Mouse (Mus musculus) retina, adult 2 months (tissue): ENCODE measurements at regions not wholly inside any gene's neighbourhood (a gene's known extent, or its start where the extent isn't known, plus 50 kb on each side); places are given as distances from the start of the nearest gene placed in this dataset.
"Not testable (repeated sequence)": the region's sequence is repeated elsewhere in the genome, so short reads cannot be mapped to it uniquely, and the experiment has no call there.

Experiments used
- DNase-seq: peaks from one replicate; pipeline ENCODE4 v3.0.0-alpha.2; 2012; ENCODE audit warnings: low read depth, low spot score

DNA sequence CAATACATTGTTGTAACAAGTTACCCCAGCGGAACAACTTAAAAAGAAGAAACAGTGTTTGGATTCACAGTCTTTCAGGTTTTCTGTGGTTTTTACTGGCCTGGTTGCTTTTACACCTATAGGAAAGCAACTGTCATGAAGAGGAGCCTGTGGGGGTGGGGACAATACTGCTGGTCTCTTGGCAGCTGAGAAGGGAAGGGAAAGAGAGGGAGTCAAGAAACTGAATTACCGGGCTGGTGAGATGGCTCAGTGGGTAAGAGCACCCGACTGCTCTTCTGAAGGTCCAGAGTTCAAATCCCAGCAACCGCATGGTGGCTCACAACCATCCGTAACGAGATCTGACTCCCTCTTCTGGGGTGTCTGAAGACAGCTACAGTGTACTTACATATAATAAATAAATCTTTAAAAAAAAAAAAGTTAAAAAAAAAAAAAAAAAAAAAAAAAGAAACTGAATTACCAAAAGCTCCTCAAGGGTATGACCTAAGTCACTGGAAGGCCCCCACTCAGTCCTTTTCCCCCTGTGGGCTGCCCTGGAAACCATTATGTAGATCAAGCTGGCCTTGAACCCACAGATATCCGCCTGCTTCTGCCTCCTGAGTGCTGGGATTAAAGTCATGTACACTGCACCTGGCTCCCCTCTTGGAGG lies 114.3 kb upstream of the Nebl start:
- not testable (repeated sequence) for DNase-seq

GRCm38 (mm10) chr2:17844662-17845446 lies 113.6 kb upstream of the Nebl start:
- no peak for DNase-seq

DNA sequence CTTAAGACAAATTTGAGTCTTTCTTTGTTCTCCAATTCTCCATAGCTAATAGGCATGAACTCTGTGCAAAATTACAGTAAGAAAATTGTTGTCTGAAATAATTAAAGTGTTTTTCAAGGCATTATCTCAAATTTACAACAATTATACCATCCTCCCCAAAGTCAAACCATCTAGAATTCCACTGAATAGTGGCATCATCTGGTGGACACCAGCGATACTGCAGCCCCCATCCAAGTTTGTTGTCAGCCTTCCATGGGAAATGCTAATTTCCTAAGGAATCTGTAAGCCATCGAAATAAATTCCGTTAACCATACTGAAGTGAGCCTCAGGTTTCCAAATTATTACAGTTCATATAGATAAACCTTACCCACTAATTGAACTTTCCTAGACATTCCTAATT lies 110.7 kb upstream of the Nebl start:
- no peak for DNase-seq

- no peak for DNase-seq
These were observed 110.3 kb upstream of the Nebl start for GRCm38 (mm10) chr2:17841546-17841945.

- no peak for DNase-seq
These were observed 109.8 kb upstream of the Nebl start for GRCm38 (mm10) chr2:17840941-17841498.

DNA sequence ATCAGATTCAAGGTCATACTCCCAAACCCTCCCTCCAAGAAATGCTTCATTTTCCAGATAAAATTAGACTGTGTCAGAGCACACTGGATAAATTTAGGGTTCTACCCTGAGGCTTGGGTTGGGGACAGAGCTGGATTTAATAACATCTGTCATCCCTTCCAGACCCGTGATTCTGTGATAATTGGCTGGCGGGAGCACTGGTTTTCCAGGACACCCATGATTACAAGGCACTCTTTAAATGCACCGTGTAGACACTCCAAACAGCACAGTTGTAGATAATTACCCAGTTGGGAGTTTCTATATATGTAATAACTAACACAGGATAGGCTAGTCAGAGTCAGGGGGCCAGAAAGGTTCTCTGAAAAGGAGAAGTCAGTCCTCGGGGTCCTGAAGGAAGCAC lies 108.4 kb upstream of the Nebl start:
- no peak for DNase-seq

DNA sequence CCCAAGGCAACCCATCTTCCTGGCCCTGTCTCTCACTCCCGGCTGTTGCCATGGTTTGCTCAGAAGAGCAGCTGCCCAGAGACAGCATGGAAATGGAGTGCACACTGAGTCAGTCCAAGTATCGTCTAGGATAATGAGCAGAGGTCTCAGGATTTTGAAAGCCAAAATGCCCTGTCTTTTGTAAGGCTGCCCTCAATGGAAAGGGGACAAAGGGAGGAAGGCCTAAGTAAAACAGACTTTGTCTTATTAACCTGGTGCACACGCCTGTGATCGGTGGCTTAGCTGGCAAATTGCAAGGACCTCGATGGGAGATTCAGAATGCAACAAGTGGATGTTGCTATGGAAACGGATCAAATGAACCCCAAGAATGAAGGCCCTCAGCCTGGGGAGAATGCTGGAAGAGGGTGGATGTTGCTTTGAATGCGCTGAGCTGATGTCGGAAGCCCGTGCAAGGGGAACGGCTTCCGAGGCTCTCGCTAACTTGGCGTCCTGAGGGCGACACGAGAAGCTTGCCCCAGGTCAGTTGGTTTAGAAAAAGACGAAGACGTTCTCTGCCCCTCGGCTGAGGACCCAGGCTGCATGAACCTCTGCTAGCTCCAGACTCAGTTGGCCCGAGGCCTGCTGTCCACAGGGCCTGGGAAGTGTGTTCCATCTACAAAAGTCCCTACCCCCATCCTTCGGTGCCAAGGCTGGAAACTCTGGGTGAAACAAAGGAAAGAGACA lies 107.8 kb upstream of the Nebl start:
- no peak for DNase-seq

GRCm38 (mm10) chr2:17838381-17838680 lies 107.1 kb upstream of the Nebl start:
- DNase-seq: no peak

DNA sequence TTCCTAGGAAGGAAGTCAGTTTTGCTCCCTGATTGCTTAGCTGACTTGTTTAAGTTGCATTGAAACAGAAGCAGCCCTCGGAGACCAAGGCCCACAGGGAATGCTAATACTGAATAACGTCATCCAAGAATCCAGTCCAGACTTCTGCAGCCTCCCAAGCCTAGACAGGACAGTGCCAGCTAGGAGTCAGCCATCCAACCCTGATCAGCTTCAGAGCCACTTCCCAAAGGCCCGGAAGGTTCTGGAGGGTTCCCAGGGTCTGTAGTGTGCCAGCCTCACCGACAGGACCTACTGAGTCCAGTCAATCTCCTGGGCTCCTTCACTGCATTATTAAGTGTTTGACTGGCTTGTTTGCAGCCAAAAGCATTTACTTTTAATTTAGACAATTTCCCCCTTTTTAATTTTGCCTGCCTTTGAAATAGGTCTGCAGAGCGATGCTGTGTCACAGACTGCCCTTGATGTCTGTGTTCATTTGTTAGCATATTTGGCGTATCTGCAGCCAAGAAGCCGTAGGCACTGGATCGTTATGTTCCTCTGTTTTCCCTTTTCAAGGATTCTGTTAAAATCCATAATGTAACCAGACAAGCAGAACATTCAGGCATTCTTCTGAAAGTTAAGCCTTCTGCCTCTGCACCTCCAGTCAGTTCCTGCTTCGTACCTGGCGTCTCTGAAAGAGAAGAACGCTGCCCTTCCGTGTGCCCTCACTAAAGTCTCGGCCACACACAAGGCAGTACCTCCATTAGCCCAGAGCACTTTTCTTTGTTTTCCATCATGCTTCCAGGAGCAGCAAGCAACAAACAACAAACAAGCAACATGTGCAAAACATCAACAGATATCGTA lies 106.5 kb upstream of the Nebl start:
- no peak for DNase-seq

DNA sequence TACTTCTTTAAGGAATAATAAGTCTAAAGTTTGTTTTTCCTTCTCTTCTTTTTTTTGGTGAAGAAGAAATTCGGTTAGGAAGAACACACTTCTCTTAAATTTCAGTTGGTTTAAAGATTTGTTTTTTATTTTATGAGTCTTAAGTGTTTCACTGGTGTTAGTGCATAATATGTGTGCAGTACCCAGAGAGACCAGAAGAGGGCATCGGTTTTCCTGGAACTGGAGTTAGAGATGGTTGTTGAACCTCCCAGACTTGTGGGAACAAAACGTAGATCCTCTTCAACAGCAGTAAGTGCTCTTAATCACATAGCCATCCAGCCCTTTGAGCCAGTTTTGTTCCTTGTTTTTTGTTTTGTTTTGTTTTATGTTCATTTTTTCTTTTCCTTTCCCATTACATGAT lies 101.5 kb upstream of the Nebl start:
- DNase-seq: no peak

- no peak for DNase-seq
These were observed 99.0 kb upstream of the Nebl start for GRCm38 (mm10) chr2:17830216-17830615.

DNA sequence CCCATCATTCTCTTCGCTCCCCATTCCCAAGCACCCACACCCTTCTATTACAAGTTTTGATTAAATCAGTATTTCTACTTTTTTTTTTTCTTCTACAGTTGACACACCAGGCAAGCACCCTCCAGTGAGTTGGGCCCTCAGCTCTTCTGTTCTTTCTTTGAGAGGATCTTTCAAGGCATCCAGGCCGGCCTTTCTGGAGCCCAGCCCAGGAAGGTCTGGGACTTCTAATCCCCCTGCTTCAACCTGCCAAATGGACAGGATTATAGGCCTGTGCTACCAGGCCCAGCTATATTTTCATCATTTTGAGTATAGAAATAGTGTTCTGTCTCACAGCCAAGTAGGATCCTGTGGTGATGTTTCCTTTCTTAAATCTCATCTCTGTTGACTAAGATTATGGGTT lies 94.0 kb upstream of the Nebl start:
- DNase-seq: no peak

- no peak for DNase-seq
These were observed 92.9 kb upstream of the Nebl start for GRCm38 (mm10) chr2:17824176-17824575.

DNA sequence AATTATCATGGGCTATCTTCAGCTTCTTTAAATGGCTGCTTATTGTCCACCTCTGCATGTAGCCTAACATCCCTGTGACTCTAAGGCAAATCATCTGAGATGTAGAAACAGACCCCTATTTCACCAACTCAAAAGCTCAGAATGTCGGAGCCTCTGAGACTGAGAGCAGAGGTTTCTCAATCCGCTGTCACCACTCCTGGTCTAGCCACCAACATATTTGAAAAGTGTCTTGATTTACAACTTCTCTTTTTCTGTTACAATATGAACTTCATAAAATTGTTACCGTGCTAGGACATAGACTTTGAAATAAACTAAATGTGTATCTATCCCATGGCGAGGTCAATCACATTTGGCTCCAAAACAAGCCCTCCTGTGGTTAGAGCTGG lies 91.3 kb upstream of the Nebl start:
- DNase-seq: no peak

DNA sequence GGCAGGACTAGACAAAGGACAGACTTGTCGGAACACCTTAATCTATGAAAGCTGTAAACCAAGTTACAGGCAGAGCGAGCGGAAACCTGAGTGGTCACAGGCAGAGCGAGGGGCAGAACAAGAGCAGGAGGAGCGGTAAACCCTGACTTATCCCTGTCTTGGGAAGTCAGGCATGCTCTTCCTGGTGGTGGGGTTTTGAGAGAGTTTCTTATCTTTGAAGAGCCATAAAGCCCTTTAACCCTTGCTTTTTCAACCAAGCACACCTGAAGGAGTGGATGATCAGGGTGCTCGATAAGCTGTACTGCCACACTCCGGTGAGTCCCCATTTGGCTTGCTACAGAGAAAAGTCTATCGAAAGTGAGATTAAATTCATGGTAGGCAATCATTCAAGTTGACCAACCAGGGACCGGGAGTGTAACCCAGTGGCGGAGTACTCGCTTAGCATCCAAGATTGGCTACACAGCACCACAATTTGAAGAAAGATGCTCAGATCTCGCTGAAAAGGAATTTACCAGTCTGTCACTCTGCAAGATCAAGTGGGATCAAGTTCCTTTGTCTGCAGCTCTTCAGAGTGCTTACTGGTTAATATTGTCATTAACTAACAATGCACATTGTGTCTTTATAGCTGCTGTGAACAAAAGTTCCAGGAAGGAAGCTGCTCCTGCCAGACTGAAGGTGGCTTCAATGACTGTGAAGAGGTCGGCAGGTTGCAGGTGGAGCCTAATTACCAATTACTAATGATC lies 90.8 kb upstream of the Nebl start:
- no peak for DNase-seq

- no peak for DNase-seq
These were observed 80.8 kb upstream of the Nebl start for GRCm38 (mm10) chr2:17811943-17812670.
